ENCODE assay signal across 21 mouse cellular contexts in the genomic region with DNA sequence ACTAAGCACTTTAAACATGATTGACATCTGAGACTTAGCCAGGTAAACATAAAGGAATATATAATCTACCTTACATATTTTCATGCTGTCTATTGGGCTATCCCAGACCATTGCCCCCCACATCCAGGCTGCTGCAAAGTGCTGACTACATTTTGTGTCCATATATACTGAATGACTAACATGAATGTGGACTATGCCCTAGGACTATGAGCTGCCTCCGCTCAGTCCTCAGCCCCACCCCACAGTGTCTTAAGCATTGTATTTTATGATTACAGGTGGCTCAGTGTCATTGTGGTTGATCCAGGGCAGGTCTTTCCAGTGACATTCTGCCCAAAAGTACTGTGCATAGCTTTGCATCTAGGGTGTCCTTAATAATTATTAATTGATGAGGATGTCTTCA. TPM values are rescaled to one million over a fixed set of nuclear protein-coding genes. Genes with fewer than 3 reads are reported as not detected.
DNase-seq lines count a peak whose midpoint lies in the region; ATAC-seq and TF ChIP-seq lines count a peak whose summit lies in the region.
"Had no signal": no experiment of that assay in that cellular context is flagged by ENCODE, and none has a peak within 500 bp of the region (broad histone marks: within the 10 kb centered on the region; RNA-seq: fewer than 3 reads in every experiment).

No protein-coding gene starts in this region.

- no peak overlapping the region for H3K9ac ChIP-seq in intestine, embryonic 15.5 days
- no peak overlapping the region for H3K9ac ChIP-seq in intestine, postnatal 0 days (ENCODE audit: low read depth, low read length)
- H3K9ac ChIP-seq in stomach, embryonic 16.5 days (ENCODE audit: low read length) = no peak overlapping the region
- no peak overlapping the region for H3K9ac ChIP-seq in heart, adult 2 months (ENCODE audit: low read depth, low read length)
- H3K9ac ChIP-seq: embryonic facial prominence, embryonic 12.5 days; forebrain, embryonic 13.5 days; forebrain, embryonic 15.5 days had no signal

- no peak overlapping the region for H3K27ac ChIP-seq in intestine, embryonic 15.5 days
- no peak overlapping the region for H3K27ac ChIP-seq in intestine, postnatal 0 days (ENCODE audit: low read depth, low read length)
- no peak overlapping the region for H3K27ac ChIP-seq in stomach, embryonic 16.5 days (ENCODE audit: low read length)
- no peak overlapping the region for H3K27ac ChIP-seq in heart, adult 2 months
- H3K27ac ChIP-seq: embryonic facial prominence, embryonic 10.5 days; embryonic facial prominence, embryonic 12.5 days; forebrain, embryonic 13.5 days; forebrain, embryonic 15.5 days had no signal

- H3K4me2 ChIP-seq in intestine, embryonic 15.5 days (replicated peaks) = no peak overlapping the region
- no peak overlapping the region for H3K4me2 ChIP-seq in intestine, postnatal 0 days (replicated peaks; ENCODE audit: low read depth)
- H3K4me2 ChIP-seq in stomach, embryonic 16.5 days (ENCODE audit: low read depth, low read length) = no peak overlapping the region
- H3K4me2 ChIP-seq: embryonic facial prominence, embryonic 12.5 days; forebrain, embryonic 13.5 days; forebrain, embryonic 15.5 days had no signal

- TF ChIP-seq CTCF in intestine, postnatal 0 days (IDR thresholded peaks at IDR 0.05; ENCODE audit: low read depth) = no peak
- TF ChIP-seq CTCF in heart, adult 2 months (IDR thresholded peaks at IDR 0.05) = no peak

- DNase-seq in gastrocnemius, adult 8-10 months (ENCODE audit: low spot score in 2 of 2) = no peak
- DNase-seq in left cerebral cortex, postnatal 4 days = no peak
- DNase-seq in gastrocnemius, postnatal 4 days (ENCODE audit: low spot score in 2 of 2) = no peak
- no peak for DNase-seq in heart, adult 2 months
- DNase-seq: adrenal gland, adult 2 months; adrenal gland, postnatal 10 days; adrenal gland, postnatal 25 days; cerebellum, adult 11 months; cerebellum, adult 18-20 months; cerebellum, adult 8-10 months; cerebellum, adult 9-11 months; cerebellum, postnatal 14 days; cerebellum, postnatal 36 days; embryo, embryonic 11 days had no signal

- ATAC-seq in intestine, embryonic 15.5 days = peak; percentile 94
- peak; percentile 95 for ATAC-seq in intestine, postnatal 0 days
- ATAC-seq in stomach, embryonic 16.5 days (ENCODE audit: insufficient read depth, low FRiP score) = peak; percentile 44; the same call in 1 of the 2 replicates
- ATAC-seq: forebrain, embryonic 13.5 days; forebrain, embryonic 15.5 days had no signal

- no peaks in the 10 kb centered on the region for H3K36me3 ChIP-seq in intestine, embryonic 15.5 days
- H3K36me3 ChIP-seq in intestine, postnatal 0 days (ENCODE audit: control insufficient read depth, insufficient read depth) = no peaks in the 10 kb centered on the region
- no peaks in the 10 kb centered on the region for H3K36me3 ChIP-seq in stomach, embryonic 16.5 days (ENCODE audit: control insufficient read depth, insufficient read depth, low read length)
- H3K36me3 ChIP-seq in heart, adult 2 months (ENCODE audit: control insufficient read depth, insufficient read depth, low read length) = no peaks in the 10 kb centered on the region
- H3K36me3 ChIP-seq: embryonic facial prominence, embryonic 10.5 days; embryonic facial prominence, embryonic 12.5 days; forebrain, embryonic 15.5 days had no signal

- H3K4me1 ChIP-seq in intestine, embryonic 15.5 days (replicated peaks) = no peaks in the 10 kb centered on the region
- no peaks in the 10 kb centered on the region; the same call in 1 of the 2 replicates for H3K4me1 ChIP-seq in intestine, postnatal 0 days (replicated peaks; ENCODE audit: control insufficient read depth, insufficient read depth, low read length)
- no peaks in the 10 kb centered on the region for H3K4me1 ChIP-seq in stomach, embryonic 16.5 days (ENCODE audit: control insufficient read depth, insufficient read depth, low read length)
- no peaks in the 10 kb centered on the region for H3K4me1 ChIP-seq in heart, adult 2 months (ENCODE audit: control insufficient read depth, insufficient read depth, low read length)
- H3K4me1 ChIP-seq: embryonic facial prominence, embryonic 10.5 days; embryonic facial prominence, embryonic 12.5 days; forebrain, embryonic 13.5 days; forebrain, embryonic 15.5 days had no signal

- no peak overlapping the region for H3K4me3 ChIP-seq in intestine, embryonic 15.5 days (replicated peaks)
- H3K4me3 ChIP-seq in intestine, postnatal 0 days (ENCODE audit: low read depth, low read length) = no peak overlapping the region
- H3K4me3 ChIP-seq in stomach, embryonic 16.5 days (replicated peaks; ENCODE audit: low read length) = no peak overlapping the region
- H3K4me3 ChIP-seq in heart, adult 2 months = no peak overlapping the region
- H3K4me3 ChIP-seq: embryonic facial prominence, embryonic 10.5 days; embryonic facial prominence, embryonic 12.5 days; forebrain, embryonic 13.5 days; forebrain, embryonic 15.5 days had no signal

- no peaks in the 10 kb centered on the region for H3K9me3 ChIP-seq in intestine, embryonic 15.5 days
- H3K9me3 ChIP-seq in intestine, postnatal 0 days (ENCODE audit: control insufficient read depth) = no peaks in the 10 kb centered on the region
- no peaks in the 10 kb centered on the region for H3K9me3 ChIP-seq in stomach, embryonic 16.5 days (replicated peaks; ENCODE audit: control insufficient read depth, low read length)
- H3K9me3 ChIP-seq: embryonic facial prominence, embryonic 12.5 days; forebrain, embryonic 13.5 days; forebrain, embryonic 15.5 days had no signal

- no peak for TF ChIP-seq EP300 in heart, adult 2 months (IDR thresholded peaks at IDR 0.05; ENCODE audit: insufficient read depth, low read depth, low read length)

- H3K27me3 ChIP-seq in intestine, embryonic 15.5 days (replicated peaks) = no peaks in the 10 kb centered on the region
- H3K27me3 ChIP-seq in intestine, postnatal 0 days (replicated peaks; ENCODE audit: control insufficient read depth, insufficient read depth, low read length) = no peaks in the 10 kb centered on the region
- no peaks in the 10 kb centered on the region for H3K27me3 ChIP-seq in stomach, embryonic 16.5 days (ENCODE audit: control insufficient read depth, insufficient read depth, low read length)
- no peaks in the 10 kb centered on the region for H3K27me3 ChIP-seq in heart, adult 2 months (ENCODE audit: control insufficient read depth, insufficient read depth, low read length)
- H3K27me3 ChIP-seq: embryonic facial prominence, embryonic 12.5 days; forebrain, embryonic 13.5 days; forebrain, embryonic 15.5 days had no signal

- TF ChIP-seq POLR2A in heart, adult 2 months (IDR thresholded peaks at IDR 0.05; ENCODE audit: insufficient read depth, low read depth, low read length) = no peak

- WGBS in intestine, embryonic 15.5 days = 70% methylated on average over 1 of the region's 1 CpGs
- 36% methylated on average over 1 of the region's 1 CpGs for WGBS in intestine, postnatal 0 days
- 91% methylated on average over 1 of the region's 1 CpGs for WGBS in stomach, embryonic 16.5 days
- WGBS in heart, adult 2 months = 79% methylated on average over 1 of the region's 1 CpGs

- no peaks in the 10 kb centered on the region for H3K79me2 ChIP-seq in heart, adult 2 months (replicated peaks; ENCODE audit: control insufficient read depth, insufficient read depth, low read length)

- intact Hi-C loops in left cerebral cortex, postnatal 4 days (cut with DNase I) = loop anchor here (2.0 kb wide), 1 partner anchor 58 kb away; no protein-coding TSS in a partner anchor
- intact Hi-C loops in heart, adult 2 months (cut with DNase I) = no loop called here

RNA-seq across cellular contexts. Expression of a gene that starts 8.2 kb away (rescaled TPM):
- polyA plus RNA-seq in intestine, embryonic 15.5 days (2015; fragmentation: Nextera tagmentation; extraction: Ambion mirVana) = 38.8 and 42.4 TPM in 2 replicates
- polyA plus RNA-seq in intestine, postnatal 0 days (2015; fragmentation: Nextera tagmentation; extraction: Ambion mirVana) = 24.8 and 25.1 TPM in 2 replicates
- polyA plus RNA-seq in stomach, embryonic 16.5 days (2015; fragmentation: Nextera tagmentation; extraction: Ambion mirVana) = 35.8 and 37.0 TPM in 2 replicates
- total RNA-seq in gastrocnemius, adult 8-10 months (2022) = 10 to 100 TPM; 13.0 to 15.4 (median 14.6) TPM
- 10 to 100 TPM; 40.6 to 44.1 TPM for total RNA-seq in left cerebral cortex, postnatal 4 days (2021)
- total RNA-seq in gastrocnemius, postnatal 4 days (2021) = 10 to 100 TPM; 23.7 to 24.3 TPM
- 10 to 100 TPM; 15.3 to 17.2 TPM for total RNA-seq in heart, adult 2 months (2021)
- polyA plus RNA-seq in heart, adult 2 months (2012; rRNA removed) = 24.0 and 28.9 TPM in 2 replicates

Comparison
In these comparisons a context has a peak if more than half of its experiments do, and no peak if none do; other contexts are left out.
1. ATAC-seq: peak in every context shown above with its lines; median percentile 95 in intestine, postnatal 0 days; 94 in intestine, embryonic 15.5 days; 44 in stomach, embryonic 16.5 days.